Mouse (Mus musculus) CD4-positive, CD25-positive, alpha-beta regulatory T cell, adult 9 weeks (primary cell): ENCODE results near the gene Spag17. TPM values are rescaled to one million over a fixed set of nuclear protein-coding genes. Genes with fewer than 3 reads are reported as not detected.

Experiments
- polyA plus RNA-seq: library from polyadenylated mRNA; unstranded; fragments of 100-300 nt; shearing (Covaris generic); gene quantifications from one replicate; pipeline ENCODE4 v1.2.1, GENCODE M21; 2017

The Spag17 gene
- 0.71 TPM for polyA plus RNA-seq

DNA sequence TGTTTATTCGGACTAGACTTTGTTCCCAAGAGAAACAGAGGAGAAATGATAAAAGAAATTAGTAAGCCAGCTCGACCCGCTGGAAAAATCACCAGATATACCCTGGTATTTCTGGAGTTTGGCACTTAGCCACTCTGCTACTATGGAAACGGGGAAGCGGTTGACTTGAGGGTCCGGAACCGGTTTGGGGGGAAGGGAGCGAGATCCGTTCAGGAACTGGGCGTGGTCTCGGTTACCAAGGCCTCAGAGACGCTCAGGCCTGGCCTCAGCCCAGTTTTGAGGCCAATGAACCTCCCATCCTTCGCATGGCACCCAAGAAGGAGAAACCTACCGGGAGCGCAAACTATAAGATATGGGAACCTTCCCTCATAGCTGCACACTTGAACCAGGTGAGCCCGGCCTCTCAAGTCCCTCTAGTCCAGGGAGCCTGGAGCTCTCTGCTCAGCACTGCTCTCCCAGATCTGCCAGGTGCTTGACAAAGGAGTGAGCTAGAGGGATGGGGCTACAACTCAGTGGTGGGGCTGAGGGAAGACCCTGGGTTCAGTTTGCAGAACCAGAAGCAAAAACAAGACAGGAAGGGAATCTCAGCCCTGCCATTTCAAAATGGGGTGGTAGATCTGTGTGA lies at the start of gene Spag17:
Spag17 (plus strand) TSS at position 220 of the 625 bp plus-strand sequence.

DNA sequence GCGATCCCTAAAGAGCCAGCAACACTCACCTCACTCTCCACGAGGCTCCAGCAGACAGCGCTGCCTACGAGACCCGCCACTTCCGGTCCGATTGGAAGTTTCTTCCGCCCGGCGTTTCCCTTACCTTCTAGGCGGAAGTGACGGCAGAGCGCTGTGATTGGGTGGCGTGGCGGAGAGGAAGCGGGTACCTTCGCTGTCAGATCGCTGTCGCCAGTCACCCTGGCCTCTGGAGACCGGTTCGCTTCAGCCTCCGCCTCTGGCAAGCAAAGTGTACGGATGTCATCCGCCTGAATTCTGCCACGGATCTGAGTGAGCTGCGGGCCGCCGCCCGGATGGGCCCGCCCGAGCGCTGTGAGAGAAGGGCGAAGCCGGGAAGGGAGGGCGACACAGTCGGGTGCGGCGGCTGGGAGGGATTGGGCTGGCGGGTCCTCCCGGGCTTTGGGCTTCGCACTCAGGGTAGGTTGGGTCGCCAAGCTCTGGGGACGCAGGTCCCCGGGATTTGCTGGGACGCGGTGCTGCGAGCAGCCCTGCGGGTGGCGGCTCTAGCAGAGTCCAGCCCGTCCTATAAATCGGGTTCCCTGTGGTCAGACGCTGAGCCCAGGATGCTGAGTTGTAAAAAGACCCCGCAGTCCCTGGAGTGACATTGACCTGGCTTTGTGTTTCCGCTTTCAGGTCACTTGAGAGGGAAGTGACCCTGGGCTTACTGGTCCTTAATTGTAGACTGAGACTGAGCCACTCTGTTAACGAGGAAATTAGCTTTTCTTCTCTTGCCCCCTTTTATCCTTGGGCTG lies 277.3 kb downstream of the Spag17 start, which contains the start of the genes Gdap2 and Wdr3:
Gdap2 (plus strand) TSS at position 67 of the 791 bp plus-strand sequence.
Wdr3 (minus strand) TSS at position 93 of the 791 bp plus-strand sequence.

